ENCODE assay signal across 9 mouse cellular contexts in the genomic region with DNA sequence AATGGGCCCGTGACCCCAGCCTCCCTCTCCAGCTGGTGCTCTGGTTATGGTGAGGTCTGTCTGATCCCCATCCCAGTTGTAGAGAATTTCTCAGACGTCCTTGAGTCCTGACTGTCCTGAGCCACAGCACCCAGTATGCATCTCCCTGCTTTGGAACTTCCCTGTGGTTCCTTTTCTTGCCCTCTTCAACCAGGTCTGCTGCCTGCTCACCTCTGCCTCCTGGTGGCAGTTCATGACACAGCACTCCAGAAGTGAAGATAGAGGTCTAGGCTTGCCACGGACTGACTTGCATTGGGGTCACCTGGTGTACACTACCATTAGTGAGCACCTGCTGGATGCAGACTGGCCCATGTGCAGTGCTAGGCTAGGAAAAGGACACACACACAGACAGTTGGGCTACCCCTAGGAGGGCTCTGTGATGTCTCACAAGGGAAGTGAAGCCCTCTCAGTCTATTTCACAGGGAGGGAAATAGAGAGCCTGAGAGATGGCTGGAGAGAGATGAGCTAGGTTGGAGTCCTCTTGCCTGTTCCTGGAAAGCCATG. TPM values are rescaled to one million over a fixed set of nuclear protein-coding genes. Genes with fewer than 3 reads are reported as not detected.
DNase-seq lines count a peak whose midpoint lies in the region; ATAC-seq and TF ChIP-seq lines count a peak whose summit lies in the region.
"Had no signal": no experiment of that assay in that cellular context is flagged by ENCODE, and none has a peak within 500 bp of the region (broad histone marks: within the 10 kb centered on the region; RNA-seq: fewer than 3 reads in every experiment).

No protein-coding gene starts in this region.

- no peak for ATAC-seq in forebrain, embryonic 14.5 days
- no peak for ATAC-seq in forebrain, embryonic 12.5 days (ENCODE audit: low FRiP score)
- ATAC-seq in intestine, embryonic 15.5 days, result peak; percentile 36; the same call in 1 of the 2 replicates

- H3K27me3 ChIP-seq in forebrain, embryonic 14.5 days (replicated peaks; ENCODE audit: control insufficient read depth, insufficient read depth, low read length), result no peaks in the 10 kb centered on the region
- no peaks in the 10 kb centered on the region for H3K27me3 ChIP-seq in forebrain, embryonic 12.5 days
- no peaks in the 10 kb centered on the region for H3K27me3 ChIP-seq in intestine, embryonic 15.5 days (replicated peaks)
- H3K27me3 ChIP-seq in small intestine, adult 2 months (ENCODE audit: control insufficient read depth, insufficient read depth, low read length), result no peaks in the 10 kb centered on the region

- H3K4me3 ChIP-seq in forebrain, embryonic 14.5 days (ENCODE audit: low read depth, low read length), result no peak overlapping the region
- no peak overlapping the region for H3K4me3 ChIP-seq in forebrain, embryonic 12.5 days (replicated peaks)
- H3K4me3 ChIP-seq in intestine, embryonic 15.5 days (replicated peaks), result no peak overlapping the region
- H3K4me3 ChIP-seq in small intestine, adult 2 months (ENCODE audit: low read depth, low read length), result no peak overlapping the region

- DNase-seq in forebrain, embryonic 14.5 days (ENCODE audit: low spot score), result peak; percentile 49
- DNase-seq in 3T3-L1 (ENCODE audit: low read depth, low spot score), result peak; percentile 62
- DNase-seq in adrenal gland, postnatal 25 days, result peak; percentile 75
- peak; percentile 42 for DNase-seq in embryo, embryonic 11.5 days (ENCODE audit: low read depth, low spot score)
- peak; percentile 12 for DNase-seq in lung, postnatal 25 days (ENCODE audit: low spot score)

- TF ChIP-seq CTCF in small intestine, adult 2 months (IDR thresholded peaks at IDR 0.05; ENCODE audit: extremely low read depth, insufficient read length, insufficient replicate concordance, low read depth, low read length), result peak; percentile 68; the same call in 1 of the 2 replicates

- 47% methylated on average over 3 of the region's 3 CpGs for WGBS in forebrain, embryonic 14.5 days
- WGBS in forebrain, embryonic 12.5 days, result 54% methylated on average over 3 of the region's 3 CpGs
- WGBS in intestine, embryonic 15.5 days, result 50% methylated on average over 3 of the region's 3 CpGs
- 39% methylated on average over 3 of the region's 3 CpGs for WGBS in small intestine, adult 2 months

- H3K36me3 ChIP-seq in forebrain, embryonic 14.5 days (ENCODE audit: control insufficient read depth, insufficient read depth, low read length), result no peaks in the 10 kb centered on the region
- no peaks in the 10 kb centered on the region for H3K36me3 ChIP-seq in forebrain, embryonic 12.5 days (replicated peaks)
- H3K36me3 ChIP-seq in intestine, embryonic 15.5 days, result no peaks in the 10 kb centered on the region
- no peaks in the 10 kb centered on the region for H3K36me3 ChIP-seq in small intestine, adult 2 months (ENCODE audit: control insufficient read depth, insufficient read depth, low read length)

- H3K9me3 ChIP-seq in forebrain, embryonic 14.5 days (replicated peaks; ENCODE audit: control insufficient read depth, low read length), result no peaks in the 10 kb centered on the region
- H3K9me3 ChIP-seq in forebrain, embryonic 12.5 days, result no peaks in the 10 kb centered on the region
- no peaks in the 10 kb centered on the region for H3K9me3 ChIP-seq in intestine, embryonic 15.5 days

- no peak overlapping the region for H3K4me2 ChIP-seq in forebrain, embryonic 14.5 days (ENCODE audit: low read length)
- no peak overlapping the region for H3K4me2 ChIP-seq in forebrain, embryonic 12.5 days
- H3K4me2 ChIP-seq in intestine, embryonic 15.5 days (replicated peaks), result no peak overlapping the region

- no peak overlapping the region for H3K9ac ChIP-seq in forebrain, embryonic 14.5 days (ENCODE audit: low read length)
- H3K9ac ChIP-seq in forebrain, embryonic 12.5 days, result no peak overlapping the region
- H3K9ac ChIP-seq in intestine, embryonic 15.5 days, result no peak overlapping the region

- no peaks in the 10 kb centered on the region for H3K4me1 ChIP-seq in forebrain, embryonic 14.5 days (ENCODE audit: control insufficient read depth, insufficient read depth, low read length)
- H3K4me1 ChIP-seq in forebrain, embryonic 12.5 days, result peaks cover 9% of the 10 kb centered on the region
- H3K4me1 ChIP-seq in intestine, embryonic 15.5 days (replicated peaks), result no peaks in the 10 kb centered on the region
- no peaks in the 10 kb centered on the region for H3K4me1 ChIP-seq in small intestine, adult 2 months (ENCODE audit: control insufficient read depth, insufficient read depth, insufficient read length, low read length)

- H3K27ac ChIP-seq in forebrain, embryonic 14.5 days (ENCODE audit: low read depth, low read length), result no peak overlapping the region
- H3K27ac ChIP-seq in forebrain, embryonic 12.5 days, result no peak overlapping the region
- no peak overlapping the region for H3K27ac ChIP-seq in intestine, embryonic 15.5 days
- H3K27ac ChIP-seq in small intestine, adult 2 months (ENCODE audit: insufficient read depth, low read depth, low read length), result no peak overlapping the region

- no peak for TF ChIP-seq POLR2A in small intestine, adult 2 months (IDR thresholded peaks at IDR 0.05; ENCODE audit: low read depth, low read length)

RNA-seq across cellular contexts. Expression of a gene that starts 8.1 kb away (rescaled TPM):
- polyA plus RNA-seq in forebrain, embryonic 14.5 days (2014; fragmentation: Nextera tagmentation; extraction: Ambion mirVana), result not detected in 2 replicates
- 0.13 TPM in 1 of 2 replicates, not detected in the other for polyA plus RNA-seq in forebrain, embryonic 12.5 days (2016; fragmentation: Nextera tagmentation; extraction: Ambion mirVana)
- total RNA-seq in adrenal gland, postnatal 25 days (2021), result not detected in 2 replicates
- not detected in 2 replicates for polyA plus RNA-seq in intestine, embryonic 15.5 days (2015; fragmentation: Nextera tagmentation; extraction: Ambion mirVana)
- 0.13 TPM in 1 of 2 replicates, not detected in the other for polyA plus RNA-seq in small intestine, adult 2 months (2012; rRNA removed)
- polyA plus RNA-seq: large intestine, adult 2 months had no signal

RNA-seq across cellular contexts. Expression of a gene that starts 11.9 kb away (rescaled TPM):
- polyA plus RNA-seq in forebrain, embryonic 14.5 days (2014; fragmentation: Nextera tagmentation; extraction: Ambion mirVana), result not detected in 2 replicates
- polyA plus RNA-seq in forebrain, embryonic 12.5 days (2016; fragmentation: Nextera tagmentation; extraction: Ambion mirVana), result not detected in 2 replicates
- total RNA-seq in adrenal gland, postnatal 25 days (2021), result not detected in 2 replicates
- not detected in 2 replicates for polyA plus RNA-seq in intestine, embryonic 15.5 days (2015; fragmentation: Nextera tagmentation; extraction: Ambion mirVana)
- not detected in 2 replicates for polyA plus RNA-seq in small intestine, adult 2 months (2012; rRNA removed)
- polyA plus RNA-seq: large intestine, adult 2 months had no signal

RNA-seq across cellular contexts. Expression of a gene that starts 29.8 kb away (rescaled TPM):
- not detected in 2 replicates for polyA plus RNA-seq in forebrain, embryonic 14.5 days (2014; fragmentation: Nextera tagmentation; extraction: Ambion mirVana)
- polyA plus RNA-seq in forebrain, embryonic 12.5 days (2016; fragmentation: Nextera tagmentation; extraction: Ambion mirVana), result not detected in 2 replicates
- total RNA-seq in adrenal gland, postnatal 25 days (2021), result 6.3 and 7.2 TPM in 2 replicates
- polyA plus RNA-seq in intestine, embryonic 15.5 days (2015; fragmentation: Nextera tagmentation; extraction: Ambion mirVana), result not detected in 2 replicates
- polyA plus RNA-seq in small intestine, adult 2 months (2012; rRNA removed), result not detected in 2 replicates
- polyA plus RNA-seq: large intestine, adult 2 months had no signal

RNA-seq across cellular contexts. Expression of a gene that starts 44.8 kb away (rescaled TPM):
- polyA plus RNA-seq in forebrain, embryonic 14.5 days (2014; fragmentation: Nextera tagmentation; extraction: Ambion mirVana), result not detected in 2 replicates
- not detected in 2 replicates for polyA plus RNA-seq in forebrain, embryonic 12.5 days (2016; fragmentation: Nextera tagmentation; extraction: Ambion mirVana)
- not detected in 2 replicates for total RNA-seq in adrenal gland, postnatal 25 days (2021)
- not detected in 2 replicates for polyA plus RNA-seq in intestine, embryonic 15.5 days (2015; fragmentation: Nextera tagmentation; extraction: Ambion mirVana)
- polyA plus RNA-seq in small intestine, adult 2 months (2012; rRNA removed), result not detected in 2 replicates
- polyA plus RNA-seq: large intestine, adult 2 months had no signal

RNA-seq across cellular contexts. Expression of a gene that starts 55.1 kb away (rescaled TPM):
- polyA plus RNA-seq in forebrain, embryonic 14.5 days (2014; fragmentation: Nextera tagmentation; extraction: Ambion mirVana), result not detected in 2 replicates
- not detected in 2 replicates for polyA plus RNA-seq in forebrain, embryonic 12.5 days (2016; fragmentation: Nextera tagmentation; extraction: Ambion mirVana)
- not detected in 2 replicates for total RNA-seq in adrenal gland, postnatal 25 days (2021)
- not detected in 2 replicates for polyA plus RNA-seq in intestine, embryonic 15.5 days (2015; fragmentation: Nextera tagmentation; extraction: Ambion mirVana)
- polyA plus RNA-seq in small intestine, adult 2 months (2012; rRNA removed), result not detected in 2 replicates
- polyA plus RNA-seq: large intestine, adult 2 months had no signal

Comparison
In these comparisons a context has a peak if more than half of its experiments do, and no peak if none do; other contexts are left out.
1. DNase-seq: peak in every context shown above with its lines; median percentile 75 in adrenal gland, postnatal 25 days; 62 in 3T3-L1; 49 in forebrain, embryonic 14.5 days; 42 in embryo, embryonic 11.5 days; 12 in lung, postnatal 25 days.